Mouse (Mus musculus) MEL (cell line): Measurements from ENCODE around the gene Eif2b4. TPM values are rescaled to one million over a fixed set of nuclear protein-coding genes. Genes with fewer than 3 reads are reported as not detected.

ENCODE experiments used
- DNase-seq: peaks from one replicate; pipeline ENCODE4 v3.0.0; 2011; ENCODE audit warnings: low read depth, low spot score
- H3K27ac ChIP-seq: 2 replicates; pipeline ENCODE4 v1.5.1; 2012; ENCODE audit warnings: low read depth, mild to moderate bottlenecking, control low read depth, low read length, moderate library complexity; ENCODE audit not compliant: control insufficient read depth
- H3K27me3 ChIP-seq, 2 experiments: fragments of 150-350 bp in 1 of 2; sonication (generic) in 1 of 2; 2 replicates each; pipeline ENCODE4 v1.6.1; 2012; ENCODE audit warnings: low read length in 2 of 2, mild to moderate bottlenecking in 2 of 2, improper control_type of control experiment in 1 of 2, moderate library complexity in 1 of 2; ENCODE audit not compliant: insufficient read depth in 2 of 2, control insufficient read depth in 1 of 2
- H3K36me3 ChIP-seq, 2 experiments: 2 replicates each; pipeline ENCODE4 v1.6.1; 2012 to 2014; ENCODE audit warnings: low read length in 2 of 2, improper control_type of control experiment in 1 of 2, inconsistent platforms in 1 of 2, mild to moderate bottlenecking in 1 of 2; ENCODE audit not compliant: insufficient read depth in 2 of 2, control insufficient read depth in 1 of 2
- H3K4me1 ChIP-seq, 2 experiments: fragments of 150-350 bp in 1 of 2; sonication (generic) in 1 of 2; 2 replicates each; pipeline ENCODE4 v1.6.1; 2012; ENCODE audit warnings: low read length in 2 of 2, improper control_type of control experiment in 1 of 2, mild to moderate bottlenecking in 1 of 2; ENCODE audit not compliant: insufficient read depth in 2 of 2, control insufficient read depth in 1 of 2
- H3K4me3 ChIP-seq, 2 experiments: fragments of 150-350 bp in 1 of 2; sonication (generic) in 1 of 2; 2 replicates each; pipeline ENCODE4 v1.5.1; 2012; ENCODE audit warnings: low read depth in 2 of 2, low read length in 2 of 2, mild to moderate bottlenecking in 2 of 2, moderate library complexity in 2 of 2, control low read depth in 1 of 2, improper control_type of control experiment in 1 of 2; ENCODE audit not compliant: control insufficient read depth in 1 of 2, insufficient read depth in 1 of 2
- H3K79me2 ChIP-seq: 2 replicates; pipeline ENCODE4 v1.6.1; 2012; ENCODE audit warnings: mild to moderate bottlenecking, low read length, moderate library complexity; ENCODE audit not compliant: control insufficient read depth, poor library complexity, insufficient read depth
- H3K9ac ChIP-seq: 2 replicates; pipeline ENCODE4 v1.6.1; 2012; ENCODE audit warnings: low read depth, mild to moderate bottlenecking, control low read depth, low read length, moderate library complexity; ENCODE audit not compliant: control insufficient read depth, poor library complexity, severe bottlenecking
- H3K9me3 ChIP-seq: fragments of 150-350 bp; sonication (generic); replicated peaks from 2 replicates; pipeline ENCODE4 v1.6.1; 2012; ENCODE audit warnings: mild to moderate bottlenecking, low read length, improper control_type of control experiment, moderate library complexity; ENCODE audit not compliant: insufficient read depth
- E2F4 ChIP-seq: IDR thresholded peaks from 2 replicates; pipeline ENCODE4 v1.6.1; 2011; ENCODE audit warnings: low read depth, low read length, improper control_type of control experiment, borderline replicate concordance
- ETS1 ChIP-seq: IDR thresholded peaks from 2 replicates; pipeline ENCODE4 v1.6.1; 2012; ENCODE audit warnings: low read depth, mild to moderate bottlenecking, inconsistent platforms, low read length, improper control_type of control experiment, moderate library complexity
- GABPA ChIP-seq: IDR thresholded peaks from 2 replicates; pipeline ENCODE4 v1.6.1; 2012; ENCODE audit warnings: low read depth, mild to moderate bottlenecking, inconsistent platforms, low read length, improper control_type of control experiment, moderate library complexity
- JUND ChIP-seq: IDR thresholded peaks from 2 replicates; pipeline ENCODE4 v1.6.1; 2011; ENCODE audit warnings: low read depth, mild to moderate bottlenecking, improper control_type of control experiment, low read length
- MXI1 ChIP-seq: IDR thresholded peaks from 2 replicates; pipeline ENCODE4 v1.6.1; 2011; ENCODE audit warnings: mild to moderate bottlenecking, low read depth, low read length, improper control_type of control experiment
- NELFE ChIP-seq: IDR thresholded peaks from 2 replicates; pipeline ENCODE4 v1.6.1; 2011; ENCODE audit warnings: low read depth, low read length, improper control_type of control experiment
- POLR2A ChIP-seq, 2 experiments: IDR thresholded peaks; 2 replicates each; pipeline ENCODE4 v1.6.1; 2011 to 2012; ENCODE audit warnings: low read length in 2 of 2, mild to moderate bottlenecking in 2 of 2, control low read depth in 1 of 2, improper control_type of control experiment in 1 of 2, low read depth in 1 of 2, moderate library complexity in 1 of 2; ENCODE audit not compliant: control insufficient read depth in 1 of 2, insufficient read depth in 1 of 2, poor library complexity in 1 of 2
- TBP ChIP-seq: IDR thresholded peaks from 2 replicates; pipeline ENCODE4 v1.8.0; 2011; ENCODE audit warnings: low read depth, low read length, improper control_type of control experiment
- TCF12 ChIP-seq: IDR thresholded peaks from 2 replicates; pipeline ENCODE4 v1.6.1; 2014; ENCODE audit warnings: low read depth, mild to moderate bottlenecking, inconsistent platforms, low read length, improper control_type of control experiment, moderate library complexity
- ZMIZ1 ChIP-seq: IDR thresholded peaks from 2 replicates; pipeline ENCODE4 v1.6.1; 2012; ENCODE audit warnings: low read depth, mild to moderate bottlenecking, inconsistent platforms, low read length, improper control_type of control experiment, moderate library complexity
- polyA plus RNA-seq, 2 experiments: library from polyadenylated mRNA; stranded (reverse) in 1 of 2; unstranded in 1 of 2; fragments of >175 nt in 1 of 2; fragments of >200 nt in 1 of 2; gene quantifications; 2 replicates each; pipeline versions ENCODE4 v1.2.1 to v1.2.4; 2012; ENCODE audit warnings: low replicate concordance in 2 of 2, low read depth in 1 of 2; ENCODE audit not compliant: insufficient read length in 2 of 2, insufficient read depth in 1 of 2, missing spikeins in 1 of 2
- total RNA-seq: library from RNA; depleted of rRNA; stranded (reverse); fragments of 300-350 nt; gene quantifications from 2 replicates; pipeline ENCODE4 v1.2.3, GENCODE M21; 2012

Eif2b4 gene
- total and polyA plus RNA-seq, 3 experiments: 151 to 282 TPM; not detected in 1

GRCm38 (mm10) chr5:31197072-31197471, 3.8 kb upstream of the Eif2b4 start:
- TF ChIP-seq MXI1 (no peak), ZMIZ1 (peak; percentile 61; the same call in 1 of the 2 replicates), E2F4 (no peak)

GRCm38 (mm10) chr5:31196207-31196606, 3.0 kb upstream of the Eif2b4 start:
- Histone ChIP-seq H3K9me3 (no peaks in the 10 kb centered on the region), H3K27ac (no peak overlapping the region), H3K27me3 (no peaks in the 10 kb centered on the region), H3K4me3 (no peak overlapping the region), H3K79me2 (peaks cover 29% of the 10 kb centered on the region), H3K9ac (no peak overlapping the region), H3K36me3 (peaks cover 4 to 21% of the 10 kb centered on the region in 2 experiments), H3K4me1 (peaks cover 0 to 9% of the 10 kb centered on the region in 2 experiments; a peak in 1 of 4 replicates)
- no peak for DNase-seq
- TF ChIP-seq POLR2A (IDR thresholded peaks at IDR 0.05; ENCODE audit: control insufficient read depth in 1 of 2, insufficient read depth in 1 of 2, low read depth in 1 of 2, low read length in 2 of 2, poor library complexity in 1 of 2) (peak in 1 of 2 experiments; percentile 24; a peak in 1 of 4 replicates), TBP (no peak)

More at GRCm38 (mm10) chr5:31197072-31197471, 3.8 kb upstream of the Eif2b4 start:
- Histone ChIP-seq H3K9me3 (no peaks in the 10 kb centered on the region), H3K4me1 (peaks cover 0 to under 1% of the 10 kb centered on the region in 2 experiments; a peak in 1 of 4 replicates), H3K4me3 (no peak overlapping the region), H3K9ac (no peak overlapping the region), H3K79me2 (peaks cover 29% of the 10 kb centered on the region), H3K27me3 (no peaks in the 10 kb centered on the region), H3K36me3 (peaks cover 4 to 14% of the 10 kb centered on the region in 2 experiments), H3K27ac (no peak overlapping the region)
- no peak for DNase-seq

GRCm38 (mm10) chr5:31195671-31196070, 2.4 kb upstream of the Eif2b4 start:
- Histone ChIP-seq H3K79me2 (peaks cover 28% of the 10 kb centered on the region), H3K27ac (no peak overlapping the region), H3K9ac (no peak overlapping the region), H3K4me3 (no peak overlapping the region), H3K4me1 (peaks cover 0 to 9% of the 10 kb centered on the region in 2 experiments; a peak in 1 of 4 replicates), H3K9me3 (no peaks in the 10 kb centered on the region), H3K27me3 (no peaks in the 10 kb centered on the region), H3K36me3 (peaks cover 4 to 18% of the 10 kb centered on the region in 2 experiments)
- no peak for DNase-seq
- TF ChIP-seq NELFE (no peak), ETS1 (no peak), GABPA (no peak), TCF12 (no peak), JUND (no peak)
